Mouse (Mus musculus): Measurements from ENCODE around the gene Tbx3. TPM values are rescaled to one million over a fixed set of nuclear protein-coding genes. Genes with fewer than 3 reads are reported as not detected.
A peak's percentile ranks its signal among the peaks of the same experiment; 100 is the strongest.

Tbx3 gene
- polyA plus RNA-seq, 1 experiment from 2014 or later, result 44.1 TPM

DNA sequence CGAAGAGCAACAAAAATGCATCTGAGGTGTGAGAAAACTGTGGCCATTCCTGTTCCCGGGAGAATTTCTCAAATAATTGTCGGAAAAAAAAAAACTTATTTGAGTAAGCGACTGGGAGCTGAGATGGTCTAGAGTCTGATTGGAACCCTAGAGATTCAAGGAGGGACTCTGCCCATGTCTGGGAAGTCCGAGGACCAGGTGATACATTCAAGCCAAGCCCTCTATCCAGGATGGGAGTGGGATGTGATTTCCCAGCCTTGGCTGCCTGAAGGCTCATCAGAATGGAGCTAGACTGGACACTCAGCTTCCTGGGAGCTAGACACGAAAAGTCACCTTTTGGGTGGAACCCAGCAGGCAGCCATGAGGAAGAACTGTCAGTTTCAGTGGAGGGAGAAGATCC lies 12.7 kb upstream of the Tbx3 start:
- WGBS, result 13% methylated on average over 6 of the region's 6 CpGs
- Histone ChIP-seq H3K4me1 (replicated peaks; ENCODE audit: control insufficient read depth, insufficient read depth, low read length) (no peaks in the 10 kb centered on the region; the same call in 1 of the 2 replicates), H3K36me3 (ENCODE audit: control insufficient read depth, insufficient read depth, low read length) (no peaks in the 10 kb centered on the region), H3K9ac (ENCODE audit: low read length) (no peak overlapping the region), H3K4me2 (ENCODE audit: low read length) (no peak overlapping the region), H3K4me3 (ENCODE audit: low read depth, low read length) (no peak overlapping the region), H3K27ac (ENCODE audit: low read depth) (no peak overlapping the region), H3K27me3 (replicated peaks; ENCODE audit: control insufficient read depth, insufficient read depth, low read length) (peaks cover 80% of the 10 kb centered on the region), H3K9me3 (ENCODE audit: control insufficient read depth, low read length) (no peaks in the 10 kb centered on the region)
- no peak for ATAC-seq (replicated peaks; ENCODE audit: low FRiP score, low TSS enrichment, low read depth)
- no peak for DNase-seq (ENCODE audit: low spot score)

DNA sequence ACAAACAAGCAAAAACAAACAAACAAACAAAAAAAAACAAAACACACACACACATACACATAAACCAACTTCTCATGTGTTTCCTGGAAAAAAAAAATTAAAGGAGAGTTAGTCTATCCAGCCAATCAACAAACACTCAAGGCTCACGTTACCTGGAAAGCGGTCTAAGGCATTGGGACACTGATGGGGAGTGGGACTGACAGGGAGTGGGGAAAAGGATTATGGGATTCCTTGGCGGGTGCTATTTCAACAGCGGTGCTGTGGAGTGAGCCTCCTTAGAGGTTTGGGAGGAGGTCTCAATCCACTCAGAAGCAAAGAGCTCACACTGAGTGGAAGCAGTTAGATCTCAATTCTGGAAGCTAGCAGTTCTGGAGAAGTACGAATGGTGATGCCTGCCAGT lies 12.1 kb upstream of the Tbx3 start:
- H3K4me3 ChIP-seq (ENCODE audit: low read depth, low read length), result no peak overlapping the region
- H3K4me1 ChIP-seq (replicated peaks; ENCODE audit: control insufficient read depth, insufficient read depth, low read length), result peaks cover 3% of the 10 kb centered on the region; the same call in 1 of the 2 replicates
- DNase-seq (ENCODE audit: low spot score) (no peak), ATAC-seq (replicated peaks; ENCODE audit: low FRiP score, low TSS enrichment, low read depth) (no peak)
- 5% methylated on average over 5 of the region's 5 CpGs for WGBS
- H3K27ac ChIP-seq (ENCODE audit: low read depth), result no peak overlapping the region
- no peaks in the 10 kb centered on the region for H3K36me3 ChIP-seq (ENCODE audit: control insufficient read depth, insufficient read depth, low read length)
- H3K9ac ChIP-seq (ENCODE audit: low read length), result no peak overlapping the region
- H3K4me2 ChIP-seq (ENCODE audit: low read length), result no peak overlapping the region
- H3K27me3 ChIP-seq (replicated peaks; ENCODE audit: control insufficient read depth, insufficient read depth, low read length), result peaks cover 86% of the 10 kb centered on the region
- H3K9me3 ChIP-seq (ENCODE audit: control insufficient read depth, low read length), result no peaks in the 10 kb centered on the region

DNA sequence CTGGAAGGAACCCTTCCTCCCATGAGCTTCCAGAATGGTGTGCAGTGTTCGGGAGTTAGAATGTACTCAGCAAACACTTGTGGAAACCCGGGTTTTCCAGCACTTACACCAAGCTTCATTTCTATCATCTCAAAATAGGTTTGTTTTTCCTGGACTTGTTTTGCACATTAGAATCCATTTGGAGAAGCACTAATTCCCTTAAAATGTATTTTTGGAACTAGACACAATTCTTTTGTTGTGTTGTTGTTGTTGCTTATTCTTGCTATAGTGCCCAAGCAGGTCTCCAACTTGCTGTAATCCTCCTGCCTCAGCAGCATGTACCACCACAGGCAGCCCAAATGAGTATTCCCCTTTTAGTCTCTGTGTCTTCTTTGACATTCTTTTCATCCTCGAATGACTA lies 11.4 kb upstream of the Tbx3 start:
- DNase-seq (ENCODE audit: low spot score) (no peak), ATAC-seq (replicated peaks; ENCODE audit: low FRiP score, low TSS enrichment, low read depth) (no peak)
- H3K9ac ChIP-seq (ENCODE audit: low read length), result no peak overlapping the region
- 3% methylated on average over 3 of the region's 3 CpGs for WGBS
- no peak overlapping the region for H3K27ac ChIP-seq (ENCODE audit: low read depth)
- H3K4me3 ChIP-seq (ENCODE audit: low read depth, low read length), result no peak overlapping the region
- H3K36me3 ChIP-seq (ENCODE audit: control insufficient read depth, insufficient read depth, low read length), result no peaks in the 10 kb centered on the region
- no peaks in the 10 kb centered on the region for H3K9me3 ChIP-seq (ENCODE audit: control insufficient read depth, low read length)
- H3K4me1 ChIP-seq (replicated peaks; ENCODE audit: control insufficient read depth, insufficient read depth, low read length), result peaks cover 3% of the 10 kb centered on the region; the same call in 1 of the 2 replicates
- H3K4me2 ChIP-seq (ENCODE audit: low read length), result no peak overlapping the region
- H3K27me3 ChIP-seq (replicated peaks; ENCODE audit: control insufficient read depth, insufficient read depth, low read length), result peaks cover 91% of the 10 kb centered on the region

DNA sequence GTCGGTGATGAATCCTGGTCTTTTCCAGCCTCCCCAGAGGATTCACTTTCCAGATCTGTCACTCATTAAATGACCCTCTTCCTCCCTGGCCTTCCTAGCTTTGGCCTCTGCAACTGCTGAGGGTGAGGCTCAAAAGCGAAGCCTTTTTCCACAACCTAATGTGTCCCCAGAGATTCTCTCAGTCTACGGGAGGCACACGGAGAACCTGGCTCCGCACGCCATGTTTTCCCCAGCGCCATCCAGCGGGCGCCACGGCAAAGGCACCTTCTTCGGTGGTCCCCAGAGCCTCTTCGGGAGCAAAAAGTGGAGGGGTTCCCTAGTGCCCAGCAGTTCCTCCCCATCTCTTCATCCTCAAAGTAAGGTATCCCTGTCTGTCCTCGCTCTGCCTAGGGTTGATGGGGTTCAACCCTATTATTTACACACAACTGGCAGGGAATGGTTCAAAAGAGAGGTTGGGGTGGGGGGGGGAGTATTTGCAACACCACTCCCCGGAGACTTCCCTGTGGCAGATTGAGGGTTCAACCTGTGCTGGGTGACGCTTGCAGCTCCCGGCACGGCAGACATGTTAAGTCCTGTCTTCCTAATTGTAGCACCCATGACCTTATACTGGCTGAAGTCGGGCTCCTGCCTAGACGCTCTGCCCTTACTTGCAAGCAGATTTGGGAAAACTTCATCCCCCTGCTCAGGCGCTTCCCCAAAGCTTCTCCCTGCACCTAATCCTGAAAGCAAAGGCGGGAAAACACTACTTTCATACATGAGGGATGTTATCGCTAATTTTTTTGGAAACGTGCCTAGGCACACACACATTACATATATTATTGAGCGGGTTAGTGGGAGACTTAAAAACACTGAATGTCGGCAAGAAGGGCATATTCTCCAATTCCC lies 9.7 kb upstream of the Tbx3 start:
- no peak overlapping the region for H3K4me3 ChIP-seq (ENCODE audit: low read depth, low read length)
- DNase-seq (ENCODE audit: low spot score), result no peak
- no peaks in the 10 kb centered on the region for H3K9me3 ChIP-seq (ENCODE audit: control insufficient read depth, low read length)
- no peaks in the 10 kb centered on the region for H3K36me3 ChIP-seq (ENCODE audit: control insufficient read depth, insufficient read depth, low read length)
- ATAC-seq (replicated peaks; ENCODE audit: low FRiP score, low TSS enrichment, low read depth), result no peak
- no peak overlapping the region for H3K9ac ChIP-seq (ENCODE audit: low read length)
- H3K27me3 ChIP-seq (replicated peaks; ENCODE audit: control insufficient read depth, insufficient read depth, low read length), result peaks cover 96% of the 10 kb centered on the region
- no peak overlapping the region for H3K27ac ChIP-seq (ENCODE audit: low read depth)
- H3K4me1 ChIP-seq (replicated peaks; ENCODE audit: control insufficient read depth, insufficient read depth, low read length), result peaks cover 3% of the 10 kb centered on the region; the same call in 1 of the 2 replicates
- 4% methylated on average over 25 of the region's 25 CpGs for WGBS
- no peak overlapping the region for H3K4me2 ChIP-seq (ENCODE audit: low read length)

DNA sequence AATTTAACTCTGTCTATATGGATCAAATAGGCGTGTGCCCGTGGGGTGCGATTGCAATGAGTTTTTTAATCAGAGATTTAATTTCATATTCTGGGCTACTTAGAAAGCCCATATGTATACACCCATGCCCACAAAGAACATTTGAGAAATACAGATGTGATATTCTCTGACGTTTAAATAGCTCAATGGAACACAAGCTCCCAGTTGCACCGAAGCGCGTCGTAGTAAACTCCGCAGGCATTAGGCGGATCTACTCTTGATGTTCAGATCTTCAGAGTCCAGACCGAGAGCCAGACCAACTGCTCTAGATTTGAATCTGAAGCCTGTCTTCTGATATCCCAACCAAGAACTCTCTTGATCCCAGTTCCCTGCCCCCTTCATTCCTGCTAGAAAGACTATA lies 9.0 kb upstream of the Tbx3 start:
- Histone ChIP-seq H3K4me3 (ENCODE audit: low read depth, low read length) (no peak overlapping the region), H3K4me2 (ENCODE audit: low read length) (no peak overlapping the region)
- DNase-seq (ENCODE audit: low spot score), result no peak

DNA sequence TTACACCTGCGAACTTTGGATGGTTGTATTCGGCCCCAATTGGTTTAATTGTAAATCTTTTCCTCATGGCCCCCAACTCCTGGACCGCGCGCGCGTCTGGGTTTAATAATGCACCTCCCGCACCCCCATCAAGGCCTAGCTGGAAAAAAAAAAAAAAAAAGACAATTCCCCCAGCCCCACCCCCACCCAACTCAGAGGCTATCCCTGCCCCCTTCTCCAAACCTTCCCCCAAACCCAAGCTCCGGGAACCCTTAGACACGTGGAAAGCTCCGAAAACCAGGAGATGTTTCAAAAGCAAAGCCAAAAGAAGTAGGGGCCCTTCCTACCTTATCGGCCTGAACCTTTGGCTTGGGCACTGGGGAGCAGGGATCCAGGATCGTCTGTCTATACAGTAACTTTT lies 8.1 kb upstream of the Tbx3 start:
- no peak overlapping the region for H3K27ac ChIP-seq (ENCODE audit: low read depth)
- no peaks in the 10 kb centered on the region for H3K36me3 ChIP-seq (ENCODE audit: control insufficient read depth, insufficient read depth, low read length)
- H3K4me2 ChIP-seq (ENCODE audit: low read length), result no peak overlapping the region
- WGBS, result 5% methylated on average over 13 of the region's 13 CpGs
- ATAC-seq (replicated peaks; ENCODE audit: low FRiP score, low TSS enrichment, low read depth) (no peak), DNase-seq (ENCODE audit: low spot score) (no peak)
- H3K4me3 ChIP-seq (ENCODE audit: low read depth, low read length), result no peak overlapping the region
- no peaks in the 10 kb centered on the region for H3K9me3 ChIP-seq (ENCODE audit: control insufficient read depth, low read length)
- H3K27me3 ChIP-seq (replicated peaks; ENCODE audit: control insufficient read depth, insufficient read depth, low read length), result peaks cover 91% of the 10 kb centered on the region
- H3K9ac ChIP-seq (ENCODE audit: low read length), result no peak overlapping the region
- peaks cover 6% of the 10 kb centered on the region; the same call in 1 of the 2 replicates for H3K4me1 ChIP-seq (replicated peaks; ENCODE audit: control insufficient read depth, insufficient read depth, low read length)

More for the DNA sequence above, 9.0 kb upstream of the Tbx3 start:
- no peaks in the 10 kb centered on the region for H3K36me3 ChIP-seq (ENCODE audit: control insufficient read depth, insufficient read depth, low read length)
- H3K27ac ChIP-seq (ENCODE audit: low read depth), result no peak overlapping the region
- WGBS, result 5% methylated on average over 11 of the region's 11 CpGs
- H3K9ac ChIP-seq (ENCODE audit: low read length), result no peak overlapping the region
- H3K27me3 ChIP-seq (replicated peaks; ENCODE audit: control insufficient read depth, insufficient read depth, low read length), result peaks cover 93% of the 10 kb centered on the region
- no peaks in the 10 kb centered on the region for H3K9me3 ChIP-seq (ENCODE audit: control insufficient read depth, low read length)
- H3K4me1 ChIP-seq (replicated peaks; ENCODE audit: control insufficient read depth, insufficient read depth, low read length), result peaks cover 3% of the 10 kb centered on the region; the same call in 1 of the 2 replicates
- no peak for ATAC-seq (replicated peaks; ENCODE audit: low FRiP score, low TSS enrichment, low read depth)

DNA sequence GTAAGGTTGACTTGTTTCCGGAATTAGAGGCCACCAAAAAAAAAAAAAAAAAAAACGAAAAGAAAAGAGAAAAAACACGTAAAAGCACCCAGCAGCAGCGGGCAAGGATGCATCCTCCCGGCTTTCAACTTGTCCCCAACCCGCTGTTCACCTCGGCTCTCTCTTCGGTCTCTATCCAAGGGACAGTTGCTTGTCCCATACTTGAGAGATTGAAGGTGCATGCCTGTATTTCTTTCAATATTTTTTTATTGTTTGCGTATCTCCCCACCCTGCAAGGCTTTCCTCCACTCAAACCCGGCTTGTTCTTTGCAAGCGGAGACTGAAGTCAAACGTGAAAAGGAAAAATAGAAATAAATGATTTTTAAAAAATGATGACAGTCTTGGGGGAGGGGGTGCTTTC lies 7.7 kb upstream of the Tbx3 start:
- DNase-seq (ENCODE audit: low spot score) (no peak), ATAC-seq (replicated peaks; ENCODE audit: low FRiP score, low TSS enrichment, low read depth) (no peak)
- Histone ChIP-seq H3K36me3 (ENCODE audit: control insufficient read depth, insufficient read depth, low read length) (no peaks in the 10 kb centered on the region), H3K4me3 (ENCODE audit: low read depth, low read length) (no peak overlapping the region), H3K27ac (ENCODE audit: low read depth) (no peak overlapping the region), H3K9me3 (ENCODE audit: control insufficient read depth, low read length) (no peaks in the 10 kb centered on the region), H3K9ac (ENCODE audit: low read length) (no peak overlapping the region), H3K4me1 (replicated peaks; ENCODE audit: control insufficient read depth, insufficient read depth, low read length) (peaks cover 10% of the 10 kb centered on the region; the same call in 1 of the 2 replicates), H3K27me3 (replicated peaks; ENCODE audit: control insufficient read depth, insufficient read depth, low read length) (peaks cover 87% of the 10 kb centered on the region), H3K4me2 (ENCODE audit: low read length) (no peak overlapping the region)
- 12% methylated on average over 11 of the region's 12 CpGs for WGBS

DNA sequence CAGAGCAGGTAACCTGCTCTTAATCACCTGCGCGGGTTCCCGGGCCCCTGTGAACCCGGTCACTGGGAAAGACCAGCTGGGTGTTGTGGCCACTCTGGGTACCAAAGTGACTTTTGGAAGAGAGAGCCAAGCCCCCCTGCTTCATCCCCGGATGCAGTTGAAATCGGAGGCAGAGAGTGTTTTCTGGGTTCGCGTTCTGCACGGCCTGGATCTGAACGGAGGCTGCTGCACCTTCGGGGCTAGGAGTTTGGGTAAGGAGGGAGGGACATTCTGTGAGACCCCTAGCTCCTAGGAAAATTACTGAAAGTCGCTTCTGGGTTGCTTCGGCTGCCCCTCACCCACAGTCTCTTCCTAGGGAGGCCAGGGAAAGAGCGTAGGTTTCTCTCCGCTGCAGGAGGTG lies 7.2 kb upstream of the Tbx3 start:
- peaks cover 14% of the 10 kb centered on the region for H3K4me1 ChIP-seq (replicated peaks; ENCODE audit: control insufficient read depth, insufficient read depth, low read length)
- H3K4me3 ChIP-seq (ENCODE audit: low read depth, low read length), result no peak overlapping the region
- ATAC-seq (replicated peaks; ENCODE audit: low FRiP score, low TSS enrichment, low read depth) (no peak), DNase-seq (ENCODE audit: low spot score) (no peak)
- H3K9me3 ChIP-seq (ENCODE audit: control insufficient read depth, low read length), result no peaks in the 10 kb centered on the region
- no peak overlapping the region for H3K27ac ChIP-seq (ENCODE audit: low read depth)
- no peak overlapping the region for H3K4me2 ChIP-seq (ENCODE audit: low read length)
- no peaks in the 10 kb centered on the region for H3K36me3 ChIP-seq (ENCODE audit: control insufficient read depth, insufficient read depth, low read length)
- peaks cover 86% of the 10 kb centered on the region for H3K27me3 ChIP-seq (replicated peaks; ENCODE audit: control insufficient read depth, insufficient read depth, low read length)
- 12% methylated on average over 15 of the region's 15 CpGs for WGBS
- H3K9ac ChIP-seq (ENCODE audit: low read length), result no peak overlapping the region

DNA sequence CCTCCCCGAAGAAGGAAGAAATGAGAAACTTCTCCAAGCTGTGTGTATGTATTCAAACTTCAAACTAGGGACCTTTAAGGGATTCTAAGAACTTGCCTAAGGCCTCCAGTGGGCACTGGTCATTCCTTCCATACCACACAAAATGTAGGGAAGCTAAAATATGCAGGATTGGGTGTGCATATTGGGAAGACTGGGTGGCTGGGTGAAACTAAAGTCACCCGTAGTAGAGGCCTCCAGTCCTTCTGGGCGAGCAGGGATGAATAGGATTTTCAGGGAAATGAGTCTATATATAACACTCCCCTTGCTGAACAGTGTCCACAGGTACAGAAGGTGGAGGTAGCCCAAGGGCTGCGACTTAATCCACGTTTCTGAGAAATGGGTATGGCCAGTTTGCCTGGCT lies 6.7 kb upstream of the Tbx3 start:
- no peak for ATAC-seq (replicated peaks; ENCODE audit: low FRiP score, low TSS enrichment, low read depth)
- peaks cover 19% of the 10 kb centered on the region for H3K4me1 ChIP-seq (replicated peaks; ENCODE audit: control insufficient read depth, insufficient read depth, low read length)
- H3K4me2 ChIP-seq (ENCODE audit: low read length), result no peak overlapping the region
- no peak overlapping the region for H3K9ac ChIP-seq (ENCODE audit: low read length)
- H3K4me3 ChIP-seq (ENCODE audit: low read depth, low read length), result no peak overlapping the region
- H3K27ac ChIP-seq (ENCODE audit: low read depth), result no peak overlapping the region
- H3K27me3 ChIP-seq (replicated peaks; ENCODE audit: control insufficient read depth, insufficient read depth, low read length), result peaks cover 86% of the 10 kb centered on the region
- DNase-seq (ENCODE audit: low spot score), result peak; percentile 55
- WGBS, result 38% methylated on average over 5 of the region's 5 CpGs
- H3K9me3 ChIP-seq (ENCODE audit: control insufficient read depth, low read length), result no peaks in the 10 kb centered on the region
- H3K36me3 ChIP-seq (ENCODE audit: control insufficient read depth, insufficient read depth, low read length), result no peaks in the 10 kb centered on the region
